Mouse (Mus musculus): ENCODE data around the gene Hoxd8.

GRCm38 (mm10) chr2:74704393-74704998 is at the start of gene Hoxd8:
- TF ChIP-seq CTCF (IDR thresholded peaks at IDR 0.05; ENCODE audit: low read depth) (no peak), EP300 (optimal IDR thresholded peaks at IDR 0.05) (no peak)

Measured in stomach, postnatal 0 days (tissue).